Mouse (Mus musculus) myocyte (in vitro differentiated cells): ENCODE measurements around the gene Rnf130. TPM values are rescaled to one million over a fixed set of nuclear protein-coding genes. Genes with fewer than 3 reads are reported as not detected.

ENCODE experiments used
- H3K27me3 ChIP-seq: one replicate; pipeline ENCODE4 v1.6.1; 2011; ENCODE audit not compliant: control insufficient read depth, insufficient read depth, insufficient read length
- H3K36me3 ChIP-seq: one replicate; pipeline ENCODE4 v1.6.1; 2011; ENCODE audit not compliant: control insufficient read depth, insufficient read depth
- H3K4me2 ChIP-seq: one replicate; pipeline ENCODE4 v1.6.1; 2011; ENCODE audit warnings: low read depth, control low read depth
- H3K4me3 ChIP-seq: one replicate; pipeline ENCODE4 v1.5.1; 2011; ENCODE audit warnings: mild to moderate bottlenecking, control low read depth, moderate library complexity
- H3K79me2 ChIP-seq: one replicate; pipeline ENCODE4 v1.6.1; 2011; ENCODE audit not compliant: control insufficient read depth, insufficient read depth
- H3ac ChIP-seq: one replicate; pipeline ENCODE4 v1.6.1; 2011; ENCODE audit not compliant: control insufficient read depth, insufficient read length
- CEBPB ChIP-seq: IDR thresholded peaks from 2 replicates; pipeline ENCODE4 v1.6.1; 2011; ENCODE audit warnings: mild to moderate bottlenecking, moderate library complexity; ENCODE audit not compliant: poor library complexity, insufficient read depth, severe bottlenecking
- E2F4 ChIP-seq: IDR thresholded peaks from one replicate; pipeline ENCODE4 v1.6.1; 2011; ENCODE audit warnings: mild to moderate bottlenecking, control low read depth, moderate library complexity; ENCODE audit not compliant: insufficient read depth
- MAX ChIP-seq: IDR thresholded peaks from one replicate; pipeline ENCODE4 v1.6.1; 2011; ENCODE audit warnings: low read depth, mild to moderate bottlenecking, control low read depth
- MYOD1 ChIP-seq, 3 experiments: IDR thresholded peaks; one replicate each; pipeline ENCODE4 v1.6.1; 2011; ENCODE audit warnings: control low read depth in 2 of 3, low read depth in 2 of 3, mild to moderate bottlenecking in 2 of 3, moderate library complexity in 1 of 3; ENCODE audit not compliant: insufficient read length in 2 of 3, control insufficient read depth in 1 of 3
- MYOG ChIP-seq, 3 experiments: IDR thresholded peaks; one replicate each; pipeline ENCODE4 v1.6.1; 2011; ENCODE audit warnings: control low read depth in 2 of 3, low read depth in 2 of 3, mild to moderate bottlenecking in 2 of 3; ENCODE audit not compliant: insufficient read length in 2 of 3, control insufficient read depth in 1 of 3, insufficient read depth in 1 of 3
- POLR2A ChIP-seq: IDR thresholded peaks from one replicate; pipeline ENCODE4 v1.6.1; 2011; ENCODE audit warnings: low read depth, mild to moderate bottlenecking, control low read depth, moderate library complexity; ENCODE audit not compliant: insufficient read length
- POLR2AphosphoS2 ChIP-seq: IDR thresholded peaks from one replicate; pipeline ENCODE4 v1.6.1; 2011; ENCODE audit warnings: low read depth, control low read depth; ENCODE audit not compliant: insufficient read length
- REST ChIP-seq: IDR thresholded peaks from one replicate; pipeline ENCODE4 v1.6.1; 2011; ENCODE audit warnings: mild to moderate bottlenecking, control low read depth, moderate library complexity; ENCODE audit not compliant: insufficient read depth, insufficient read length
- SRF ChIP-seq: IDR thresholded peaks from one replicate; pipeline ENCODE4 v1.6.1; 2011; ENCODE audit warnings: low read depth; ENCODE audit not compliant: control insufficient read depth, insufficient read length
- TCF12 ChIP-seq: IDR thresholded peaks from one replicate; pipeline ENCODE4 v1.6.1; 2011; ENCODE audit warnings: mild to moderate bottlenecking, control low read depth; ENCODE audit not compliant: poor library complexity, insufficient read depth, severe bottlenecking
- TCF3 ChIP-seq: IDR thresholded peaks from one replicate; pipeline ENCODE4 v1.6.1; 2011; ENCODE audit warnings: low read depth, control low read depth; ENCODE audit not compliant: insufficient read length
- USF1 ChIP-seq: IDR thresholded peaks from one replicate; pipeline ENCODE4 v1.6.1; 2011; ENCODE audit warnings: low read depth, mild to moderate bottlenecking, control low read depth, moderate library complexity
- polyA plus RNA-seq: library from polyadenylated mRNA; unstranded; fragments of >200 nt; fragmentation: generic; extraction: Trizol; gene quantifications from one replicate; pipeline ENCODE4 v1.2.1, GENCODE M21; 2012; ENCODE audit warnings: missing spikeins

Rnf130 gene
- polyA plus RNA-seq, 1 experiment: not detected

- TF ChIP-seq REST: no peak
- no peaks in the 10 kb centered on the region for H3K79me2 ChIP-seq
Measured at GRCm38 (mm10) chr11:49986277-49987036, 38.7 kb upstream of the Rnf130 start.

GRCm38 (mm10) chr11:49994536-49994935, 30.6 kb upstream of the Rnf130 start:
- H3ac ChIP-seq: no peak overlapping the region
- no peak overlapping the region for H3K4me2 ChIP-seq
- no peaks in the 10 kb centered on the region for H3K36me3 ChIP-seq
- no peak for TF ChIP-seq MAX
- no peak for TF ChIP-seq SRF
- TF ChIP-seq CEBPB: no peak
- peaks cover 14% of the 10 kb centered on the region for H3K27me3 ChIP-seq
- H3K4me3 ChIP-seq: no peak overlapping the region
- no peaks in the 10 kb centered on the region for H3K79me2 ChIP-seq

More at GRCm38 (mm10) chr11:49986277-49987036, 38.7 kb upstream of the Rnf130 start:
- H3K4me2 ChIP-seq: no peak overlapping the region
- H3K36me3 ChIP-seq: no peaks in the 10 kb centered on the region
- H3K27me3 ChIP-seq: peaks cover 6% of the 10 kb centered on the region
- no peak overlapping the region for H3K4me3 ChIP-seq
- H3ac ChIP-seq: no peak overlapping the region

GRCm38 (mm10) chr11:49996398-49996797, 28.7 kb upstream of the Rnf130 start:
- TF ChIP-seq E2F4 (no peak), POLR2A (no peak), POLR2AphosphoS2 (no peak), REST (no peak), TCF12 (no peak), CEBPB (no peak), MYOG (IDR thresholded peaks at IDR 0.05; ENCODE audit: control insufficient read depth in 1 of 3, insufficient read depth in 1 of 3, insufficient read length in 2 of 3, low read depth in 2 of 3) (no peak)
- Histone ChIP-seq H3K79me2 (no peaks in the 10 kb centered on the region), H3ac (no peak overlapping the region), H3K36me3 (no peaks in the 10 kb centered on the region), H3K4me2 (no peak overlapping the region), H3K4me3 (no peak overlapping the region), H3K27me3 (peaks cover 8% of the 10 kb centered on the region)

- Histone ChIP-seq H3K36me3 (no peaks in the 10 kb centered on the region), H3K79me2 (no peaks in the 10 kb centered on the region), H3K27me3 (peaks cover 13% of the 10 kb centered on the region), H3ac (no peak overlapping the region), H3K4me2 (no peak overlapping the region), H3K4me3 (no peak overlapping the region)
- no peak for TF ChIP-seq CEBPB
- no peak for TF ChIP-seq USF1
- no peak for TF ChIP-seq E2F4
- TF ChIP-seq POLR2AphosphoS2: no peak
- no peak for TF ChIP-seq MYOD1 (IDR thresholded peaks at IDR 0.05; ENCODE audit: control insufficient read depth in 1 of 3, insufficient read length in 2 of 3, low read depth in 2 of 3)
- TF ChIP-seq TCF12: no peak
- TF ChIP-seq SRF: no peak
- no peak for TF ChIP-seq REST
- no peak for TF ChIP-seq TCF3
- TF ChIP-seq MAX: no peak
- TF ChIP-seq POLR2A: no peak
- TF ChIP-seq MYOG (IDR thresholded peaks at IDR 0.05; ENCODE audit: control insufficient read depth in 1 of 3, insufficient read depth in 1 of 3, insufficient read length in 2 of 3, low read depth in 2 of 3): no peak
Measured at GRCm38 (mm10) chr11:49997321-49997720, 27.8 kb upstream of the Rnf130 start.

- TF ChIP-seq CEBPB (no peak), TCF12 (no peak), E2F4 (no peak), MYOD1 (IDR thresholded peaks at IDR 0.05; ENCODE audit: control insufficient read depth in 1 of 3, insufficient read length in 2 of 3, low read depth in 2 of 3) (no peak), MYOG (IDR thresholded peaks at IDR 0.05; ENCODE audit: control insufficient read depth in 1 of 3, insufficient read depth in 1 of 3, insufficient read length in 2 of 3, low read depth in 2 of 3) (no peak)
- Histone ChIP-seq H3K36me3 (no peaks in the 10 kb centered on the region), H3ac (no peak overlapping the region), H3K27me3 (peaks cover 16% of the 10 kb centered on the region), H3K4me3 (no peak overlapping the region), H3K79me2 (no peaks in the 10 kb centered on the region), H3K4me2 (no peak overlapping the region)
Measured at GRCm38 (mm10) chr11:50002853-50003252, 22.3 kb upstream of the Rnf130 start.
